Mouse (Mus musculus): ENCODE measurements around the gene Rgl1. TPM values are rescaled to one million over a fixed set of nuclear protein-coding genes. Genes with fewer than 3 reads are reported as not detected.

The Rgl1 gene
- polyA plus RNA-seq, 1 experiment from 2014 or later, result 11.8 TPM

DNA sequence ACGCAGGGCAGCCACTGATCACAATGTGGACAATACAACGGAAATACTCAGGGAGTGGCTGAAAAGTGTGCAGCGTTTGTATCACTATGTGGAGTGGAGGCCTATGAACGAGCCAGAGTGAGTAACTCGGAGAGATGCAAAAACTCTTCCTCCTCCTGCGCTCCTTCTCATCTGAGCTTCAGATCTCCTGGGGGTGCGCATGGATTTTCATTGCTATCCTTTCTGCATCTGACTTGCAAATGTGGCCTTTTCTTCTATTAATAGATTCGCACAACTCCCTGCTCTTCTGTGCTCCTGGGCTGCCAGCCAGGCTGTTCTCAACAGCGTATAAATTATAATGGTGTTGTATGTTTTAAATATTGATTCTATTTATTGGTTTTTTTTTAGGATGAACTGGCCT, 297.7 kb downstream of the Rgl1 start:
- DNase-seq (no peak), ATAC-seq (ENCODE audit: low read depth) (no peak)
- 71% methylated on average over 9 of the region's 9 CpGs for WGBS (ENCODE audit: insufficient replicate concordance)
- no peak overlapping the region for H3K9ac ChIP-seq
- no peak overlapping the region for H3K27ac ChIP-seq
- H3K4me1 ChIP-seq (replicated peaks), result no peaks in the 10 kb centered on the region
- no peaks in the 10 kb centered on the region for H3K27me3 ChIP-seq
- no peak overlapping the region for H3K4me3 ChIP-seq (replicated peaks)
- H3K9me3 ChIP-seq (replicated peaks), result no peaks in the 10 kb centered on the region
- H3K4me2 ChIP-seq, result no peak overlapping the region
- no peaks in the 10 kb centered on the region for H3K36me3 ChIP-seq

Other genes starting within 250 kb of the Rgl1 start
- gene Apobec4, start 15.8 kb downstream of the Rgl1 start, polyA plus RNA-seq (2015; fragmentation: Nextera tagmentation; extraction: Ambion mirVana), result not detected in 2 replicates
- 169 and 198 TPM in 2 replicates for gene Arpc5, start 191 bp upstream of the Rgl1 start, polyA plus RNA-seq (2015; fragmentation: Nextera tagmentation; extraction: Ambion mirVana)
- gene Ncf2, start 33.8 kb upstream of the Rgl1 start, polyA plus RNA-seq (2015; fragmentation: Nextera tagmentation; extraction: Ambion mirVana), result 8.6 and 10.1 TPM in 2 replicates
- 9.5 and 12.2 TPM in 2 replicates for gene Smg7, start 136.3 kb upstream of the Rgl1 start, polyA plus RNA-seq (2015; fragmentation: Nextera tagmentation; extraction: Ambion mirVana)
- 0.09 and 0.17 TPM in 2 replicates for gene Nmnat2, start 188.6 kb upstream of the Rgl1 start, polyA plus RNA-seq (2015; fragmentation: Nextera tagmentation; extraction: Ambion mirVana)

Measured in liver, embryonic 13.5 days (tissue).